Mouse (Mus musculus) heart, embryonic 12.5 days (tissue): ENCODE results near the gene Vmn1r183. TPM values are rescaled to one million over a fixed set of nuclear protein-coding genes. Genes with fewer than 3 reads are reported as not detected.

Experiments used
- ATAC-seq: fragments of 200-750 bp; cut with Nextera tagmentation; 2 replicates; pipeline ENCODE4 v1.8.0; 2017; ENCODE audit warnings: moderate TSS enrichment, moderate library complexity; ENCODE audit not compliant: insufficient number of reproducible peaks, low FRiP score
- H3K27ac ChIP-seq: fragments of 300-500 bp; sonication (generic); 2 replicates; pipeline ENCODE4 v1.5.1; 2016; ENCODE audit warnings: mild to moderate bottlenecking, moderate library complexity; ENCODE audit not compliant: poor library complexity, severe bottlenecking
- H3K27me3 ChIP-seq: fragments of 300-500 bp; sonication (generic); replicated peaks from 2 replicates; pipeline ENCODE4 v1.6.1; 2016; ENCODE audit warnings: mild to moderate bottlenecking, moderate library complexity
- H3K36me3 ChIP-seq: fragments of 300-500 bp; sonication (generic); 2 replicates; pipeline ENCODE4 v1.6.1; 2016; ENCODE audit warnings: mild to moderate bottlenecking, moderate library complexity
- H3K4me1 ChIP-seq: fragments of 300-500 bp; sonication (generic); replicated peaks from 2 replicates; pipeline ENCODE4 v1.6.1; 2016; ENCODE audit warnings: mild to moderate bottlenecking
- H3K4me2 ChIP-seq: fragments of 300-500 bp; sonication (generic); 2 replicates; pipeline ENCODE4 v1.6.1; 2016; ENCODE audit warnings: mild to moderate bottlenecking, moderate library complexity
- H3K4me3 ChIP-seq: fragments of 300-500 bp; sonication (generic); 2 replicates; pipeline ENCODE4 v1.5.1; 2016; ENCODE audit warnings: mild to moderate bottlenecking
- H3K9ac ChIP-seq: fragments of 300-500 bp; sonication (generic); 2 replicates; pipeline ENCODE4 v1.6.1; 2016; ENCODE audit warnings: mild to moderate bottlenecking, moderate library complexity
- H3K9me3 ChIP-seq: fragments of 300-500 bp; sonication (generic); replicated peaks from 2 replicates; pipeline ENCODE4 v1.6.1; 2016; ENCODE audit warnings: mild to moderate bottlenecking, moderate library complexity
- WGBS: fragments of 180-500 bp; shearing (Covaris S2); methylation state at CpG from one replicate; pipeline ENCODE4 v1.1.7; 2016; 5-methylcytosine and 5-hydroxymethylcytosine counted together
- polyA plus RNA-seq: library from polyadenylated mRNA; unstranded; fragments of >200 nt; fragmentation: Nextera tagmentation; extraction: Ambion mirVana; gene quantifications from 2 replicates; pipeline ENCODE4 v1.2.1, GENCODE M21; 2016

Gene Vmn1r183
- polyA plus RNA-seq, 1 experiment from 2014 or later: not detected

DNA sequence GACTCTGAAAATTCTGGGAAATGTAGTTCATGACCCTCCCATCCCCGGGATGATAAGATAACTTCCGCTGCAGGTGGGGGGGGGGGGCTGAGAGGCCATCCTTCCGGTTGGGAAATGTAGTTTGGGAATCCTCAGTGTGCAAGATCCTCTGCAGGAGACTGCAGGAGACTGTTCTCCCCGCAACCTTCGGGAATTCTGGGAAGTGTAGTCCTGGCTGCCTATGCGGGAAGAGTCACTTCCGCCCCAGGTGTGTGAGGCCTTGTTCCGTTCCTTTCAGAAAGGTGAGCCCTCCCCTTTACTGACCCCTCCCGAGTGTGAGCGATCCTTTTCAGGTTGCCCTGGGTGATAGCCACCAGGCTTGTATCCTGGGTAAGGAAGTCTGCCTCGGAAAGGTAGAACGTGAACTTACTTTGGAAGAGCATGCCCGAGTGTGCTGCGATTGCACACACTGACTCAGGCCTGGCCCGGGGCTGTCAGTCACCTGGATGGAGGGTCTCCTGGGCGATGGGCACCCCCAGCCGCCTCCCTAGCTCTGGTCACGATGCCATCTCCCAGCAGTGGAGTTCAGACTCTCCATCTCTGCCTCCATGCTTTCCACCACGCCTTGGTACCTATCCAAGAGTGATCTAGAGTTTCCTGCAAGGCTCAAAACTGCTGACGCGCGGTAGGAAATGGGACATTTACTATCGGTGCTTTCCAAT is 59.3 kb downstream of the Vmn1r183 start, which contains the start of gene Zfp112:
Zfp112 (plus strand) TSS at position 159 of the 701 bp plus-strand sequence.
- H3K9ac ChIP-seq: peak within 1 kb of the TSS; percentile 80
- H3K9me3 ChIP-seq: peaks cover 18% of the 10 kb centered on the region
- H3K4me3 ChIP-seq: peak within 1 kb of the TSS; percentile 84
- peak within 1 kb of the TSS; percentile 79 for H3K4me2 ChIP-seq
- H3K27me3 ChIP-seq: no peaks in the 10 kb centered on the region
- peak within 1 kb of the TSS; percentile 71 for H3K27ac ChIP-seq
- peaks cover 5% of the 10 kb centered on the region for H3K4me1 ChIP-seq
- peak; percentile 93 for ATAC-seq
- 2% methylated on average over 23 of the region's 23 CpGs for WGBS
- H3K36me3 ChIP-seq: peaks cover 23% of the 10 kb centered on the region

DNA sequence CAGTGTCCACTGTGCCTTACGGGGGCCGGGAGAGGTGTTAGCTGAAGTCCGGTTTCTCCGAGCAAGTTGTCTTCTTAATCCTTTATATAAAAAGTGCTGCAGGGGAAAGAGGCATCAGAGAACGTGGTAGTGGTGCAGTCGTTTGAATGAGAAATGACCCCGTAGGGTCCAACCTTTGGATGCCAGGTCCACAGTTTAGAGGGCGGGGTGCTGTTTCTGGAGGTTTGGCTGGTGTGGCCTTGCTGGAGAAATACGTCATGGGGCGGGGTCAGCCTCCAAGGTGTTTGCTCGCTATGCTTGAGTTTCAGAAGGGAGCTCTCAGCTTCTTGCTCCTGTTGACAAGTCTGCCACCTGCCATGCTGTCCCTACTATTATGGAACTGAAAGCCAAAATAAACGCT is 59.9 kb downstream of the Vmn1r183 start:
- Histone ChIP-seq H3K27ac (peak overlapping the region; percentile 71), H3K9me3 (peaks cover 13% of the 10 kb centered on the region), H3K27me3 (no peaks in the 10 kb centered on the region), H3K4me3 (peak overlapping the region; percentile 84), H3K4me1 (peaks cover 5% of the 10 kb centered on the region), H3K36me3 (peaks cover 17% of the 10 kb centered on the region), H3K9ac (peak overlapping the region; percentile 80), H3K4me2 (peak overlapping the region; percentile 79)
- ATAC-seq: peak; percentile 61; the same call in 1 of the 2 replicates
- 14% methylated on average over 12 of the region's 12 CpGs for WGBS

Other genes starting within 250 kb of the Vmn1r183 start
- not detected in 2 replicates for gene Vmn1r175, start 242.6 kb upstream of the Vmn1r183 start, polyA plus RNA-seq
- not detected in 2 replicates for gene Vmn1r176, start 215.9 kb upstream of the Vmn1r183 start, polyA plus RNA-seq
- not detected in 2 replicates for gene Vmn1r177, start 186.8 kb upstream of the Vmn1r183 start, polyA plus RNA-seq
- gene Vmn1r178, start 161.2 kb upstream of the Vmn1r183 start, polyA plus RNA-seq: not detected in 2 replicates
- not detected in 2 replicates for gene Vmn1r179, start 126.3 kb upstream of the Vmn1r183 start, polyA plus RNA-seq
- gene Vmn1r180, start 102.6 kb upstream of the Vmn1r183 start, polyA plus RNA-seq: not detected in 2 replicates
- not detected in 2 replicates for gene Vmn1r181, start 78.6 kb upstream of the Vmn1r183 start, polyA plus RNA-seq
- gene V1rd19, start 51.6 kb upstream of the Vmn1r183 start, polyA plus RNA-seq: not detected in 2 replicates
- gene Zfp180, start 28.7 kb downstream of the Vmn1r183 start, polyA plus RNA-seq: 15.5 and 16.1 TPM in 2 replicates
- gene Zfp112, start 59.1 kb downstream of the Vmn1r183 start, polyA plus RNA-seq: 4.2 TPM in 2 replicates
- 7.4 and 8.3 TPM in 2 replicates for gene Zfp235, start 80.9 kb downstream of the Vmn1r183 start, polyA plus RNA-seq
- gene Zfp114, start 121.8 kb downstream of the Vmn1r183 start, polyA plus RNA-seq: 3.7 and 4.0 TPM in 2 replicates
- 8.0 and 8.3 TPM in 2 replicates for gene Zfp111, start 158.2 kb downstream of the Vmn1r183 start, polyA plus RNA-seq
- gene Zfp109, start 184.3 kb downstream of the Vmn1r183 start, polyA plus RNA-seq: 3.1 and 4.6 TPM in 2 replicates
- gene Zfp108, start 201.5 kb downstream of the Vmn1r183 start, polyA plus RNA-seq: 2.2 and 2.5 TPM in 2 replicates
- gene Zfp93, start 217.2 kb downstream of the Vmn1r183 start, polyA plus RNA-seq: 5.4 and 6.0 TPM in 2 replicates
- gene Zfp61, start 248.0 kb downstream of the Vmn1r183 start, polyA plus RNA-seq: 17.0 and 17.7 TPM in 2 replicates